Mouse (Mus musculus) ovary, adult 2 months (tissue): Measurements from ENCODE around the gene Defa28. TPM values are rescaled to one million over a fixed set of nuclear protein-coding genes. Genes with fewer than 3 reads are reported as not detected.

Experiments
- polyA plus RNA-seq: library from polyadenylated mRNA; depleted of rRNA; stranded (reverse); fragments of >200 nt; gene quantifications from 2 replicates; pipeline ENCODE4 v1.2.3, GENCODE M21; 2012; rRNA removed

Gene Defa28
- polyA plus RNA-seq: not detected in 2 replicates

GRCm38 (mm10) chr8:21582706-21583105 lies at the start of gene Defa28:
Gene Defa28 (plus strand): TSS chr8:21583006.

GRCm38 (mm10) chr8:21565086-21565485 lies 17.7 kb upstream of the Defa28 start, which contains the start of gene Defa37:
Gene Defa37 (plus strand): TSS chr8:21565386.

GRCm38 (mm10) chr8:21594408-21594807 lies 11.6 kb downstream of the Defa28 start, which contains the start of gene Gm7861:
Gene Gm7861 (minus strand): TSS chr8:21594508.

GRCm38 (mm10) chr8:21617883-21618282 lies 35.1 kb downstream of the Defa28 start, which contains the start of gene Defa26:
Gene Defa26 (plus strand): TSS chr8:21618183.

Other genes with a start within 250 kb of the Defa28 start
- gene Defa2, start 204.5 kb upstream of the Defa28 start, polyA plus RNA-seq: not detected in 2 replicates
- not detected in 2 replicates for gene Defa33, start 191.2 kb upstream of the Defa28 start, polyA plus RNA-seq
- not detected in 2 replicates for gene Defa36, start 155.6 kb upstream of the Defa28 start, polyA plus RNA-seq
- gene Gm7849, start 126.4 kb upstream of the Defa28 start, polyA plus RNA-seq: not detected in 2 replicates
- gene Defa20, start 73.7 kb upstream of the Defa28 start, polyA plus RNA-seq: 0.83 TPM in 1 of 2 replicates, not detected in the other
- 0.83 TPM in 1 of 2 replicates, not detected in the other for gene Defa32, start 54.0 kb upstream of the Defa28 start, polyA plus RNA-seq
- gene Defa37, start 17.6 kb upstream of the Defa28 start, polyA plus RNA-seq: not detected in 2 replicates
- gene Gm7861, start 11.5 kb downstream of the Defa28 start, polyA plus RNA-seq: 1.2 TPM in 1 of 2 replicates, not detected in the other
- gene Defa26, start 35.2 kb downstream of the Defa28 start, polyA plus RNA-seq: not detected in 2 replicates
- not detected in 2 replicates for gene Defa17, start 72.8 kb downstream of the Defa28 start, polyA plus RNA-seq
- gene Defa34, start 82.8 kb downstream of the Defa28 start, polyA plus RNA-seq: not detected in 2 replicates
- not detected in 2 replicates for gene AY761184, start 120.6 kb downstream of the Defa28 start, polyA plus RNA-seq
- 0.80 and 1.1 TPM in 2 replicates for gene Defa24, start 151.5 kb downstream of the Defa28 start, polyA plus RNA-seq
- gene Defb50, start 240.5 kb downstream of the Defa28 start, polyA plus RNA-seq: not detected in 2 replicates